Mouse (Mus musculus) induced T-regulatory cell, adult 2 months (primary cell): ENCODE results near the gene Cpa4.

Source experiments
- DNase-seq: peaks from one replicate; pipeline ENCODE4 v3.0.0-alpha.2; 2012; ENCODE audit warnings: low read depth

Gene Cpa4

DNA sequence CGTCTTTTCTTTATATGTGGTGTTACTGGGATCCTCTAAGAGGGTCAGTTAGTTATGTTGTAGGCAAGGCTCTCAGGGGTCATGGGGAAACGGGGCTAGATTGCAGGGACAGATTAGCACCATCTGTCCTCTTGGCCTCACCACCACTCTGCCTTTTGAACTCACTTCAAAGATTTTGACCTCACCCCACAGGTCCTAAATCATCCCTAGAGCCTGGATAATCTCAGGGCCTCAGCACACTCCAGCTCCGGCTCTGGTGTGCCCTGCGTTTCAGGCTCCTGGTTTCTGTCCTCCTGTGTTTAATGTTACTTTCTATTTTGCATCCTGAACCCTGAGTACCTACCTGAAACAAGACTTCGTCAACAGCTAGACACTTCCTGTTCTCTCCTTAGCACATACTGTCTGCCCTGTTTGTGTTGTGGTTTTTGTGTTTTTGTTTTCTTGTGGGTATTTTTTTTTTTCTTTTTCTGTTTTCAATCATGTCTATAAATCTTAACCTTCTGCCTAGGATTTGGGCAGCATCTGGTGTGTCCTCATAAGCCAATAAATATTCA, 23.8 kb downstream of the Cpa4 start:
- DNase-seq, result peak; percentile 65

DNA sequence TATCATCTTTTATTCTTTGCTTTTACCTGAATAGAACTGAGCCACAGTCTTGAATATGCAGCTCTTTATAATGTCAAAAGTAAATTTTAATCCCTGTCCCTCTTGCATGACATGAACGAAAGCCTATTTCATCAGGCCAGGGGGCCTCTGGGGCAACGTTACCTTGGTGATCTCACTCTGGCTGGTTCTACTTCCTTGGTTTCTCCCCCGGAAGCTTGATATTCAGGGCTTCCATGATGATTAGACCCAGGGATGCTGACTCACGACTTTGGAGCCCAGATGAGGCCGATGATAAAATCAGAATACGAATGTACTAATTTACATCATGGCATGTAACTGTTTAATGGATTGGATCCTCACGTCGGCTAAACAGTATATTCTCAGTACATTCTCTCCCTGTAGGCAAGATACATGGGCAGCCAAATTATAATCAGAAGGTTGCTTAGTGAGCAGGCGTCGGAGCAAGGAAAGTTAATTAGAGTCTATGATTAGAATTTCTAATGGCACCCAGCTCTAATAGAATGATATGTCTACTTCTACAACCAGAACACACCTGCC, 24.3 kb downstream of the Cpa4 start:
- DNase-seq, result no peak

DNA sequence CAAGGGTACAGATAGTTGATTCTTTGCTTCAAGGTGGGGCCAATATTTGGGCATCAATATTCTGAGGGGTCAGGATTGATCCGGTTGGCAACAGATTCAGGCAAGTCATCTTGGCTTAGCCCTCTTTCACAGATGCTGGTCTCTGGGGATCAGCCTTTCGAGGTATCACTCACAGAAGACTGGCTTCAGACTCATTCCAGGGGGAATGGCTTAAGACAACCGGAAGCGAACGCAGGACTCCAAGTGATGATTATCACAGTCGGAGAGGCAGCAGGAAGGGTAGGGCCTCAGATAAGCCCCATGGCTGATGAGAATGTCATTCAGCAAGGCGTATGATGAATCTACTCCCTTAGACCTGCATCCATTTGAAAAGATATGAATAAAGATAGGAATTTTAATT, 26.2 kb downstream of the Cpa4 start:
- no peak for DNase-seq

DNA sequence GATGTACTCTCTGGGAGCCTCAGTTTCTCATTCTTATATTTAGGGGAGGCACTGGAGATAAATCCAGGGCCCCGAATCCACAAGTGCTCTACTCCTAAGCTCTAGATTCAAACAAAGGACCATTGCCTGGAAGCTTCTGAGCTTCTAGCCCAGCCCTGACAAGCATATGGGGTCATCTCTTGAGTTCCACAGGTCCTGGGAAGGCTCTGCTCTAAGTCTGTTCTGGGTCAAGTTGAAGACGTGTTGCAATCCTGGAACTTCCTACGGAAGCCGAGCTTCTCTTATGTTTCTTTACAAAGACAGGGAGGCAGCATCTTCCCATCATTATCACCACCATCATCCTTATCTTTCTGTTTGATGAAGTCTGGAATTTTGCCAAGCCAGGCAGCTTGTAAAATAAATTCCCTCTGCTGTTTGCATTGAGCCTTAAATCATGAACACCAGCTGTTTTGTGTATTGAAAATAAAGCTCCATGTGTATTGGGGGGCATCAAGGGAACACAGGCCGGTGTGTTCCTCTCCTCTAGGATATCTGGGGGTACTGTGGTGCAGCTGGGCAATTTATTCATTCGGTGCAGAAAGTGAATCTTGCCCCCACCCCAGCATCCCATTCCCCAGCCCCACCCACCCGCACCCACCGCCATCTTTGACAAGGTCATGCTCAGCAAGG, 28.2 kb downstream of the Cpa4 start:
- no peak for DNase-seq

DNA sequence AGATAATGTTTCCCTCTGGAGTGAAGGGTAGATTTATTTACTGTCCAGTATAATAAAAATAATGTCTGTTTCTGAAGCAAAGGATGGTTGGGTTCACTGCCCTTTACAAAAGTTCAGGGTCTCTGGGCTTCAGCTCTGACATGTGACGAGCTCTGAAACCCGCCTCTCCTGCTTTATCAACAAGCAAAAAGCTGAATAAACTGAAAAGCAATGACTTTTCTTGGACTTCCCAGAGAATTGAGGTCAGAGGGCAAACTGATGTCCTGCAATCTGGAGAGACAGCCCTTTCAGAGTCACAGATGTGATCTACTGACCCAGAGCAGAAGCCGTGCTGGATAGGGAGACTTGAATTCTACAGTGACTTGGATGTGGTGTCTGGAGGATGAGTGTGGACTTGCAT, 31.9 kb downstream of the Cpa4 start:
- no peak for DNase-seq

DNA sequence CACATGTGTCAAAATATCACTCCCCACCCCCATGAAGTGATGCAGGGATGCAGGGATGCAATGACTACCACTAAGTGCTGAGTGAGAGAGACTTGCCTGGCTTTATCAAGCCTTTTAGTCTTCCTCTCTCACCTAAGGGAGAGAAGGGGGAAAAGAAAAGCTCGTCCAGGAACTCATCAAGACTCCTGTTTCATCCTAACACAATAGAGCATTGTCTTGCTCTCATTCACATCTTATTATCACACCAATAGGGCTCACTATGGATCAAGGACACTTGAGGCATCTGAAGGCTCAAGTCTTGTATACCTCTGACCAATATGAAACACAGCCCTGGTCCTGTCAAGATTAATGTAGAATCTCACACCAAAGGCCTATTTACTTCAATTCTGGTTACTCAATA, 32.8 kb downstream of the Cpa4 start:
- DNase-seq, result no peak

DNA sequence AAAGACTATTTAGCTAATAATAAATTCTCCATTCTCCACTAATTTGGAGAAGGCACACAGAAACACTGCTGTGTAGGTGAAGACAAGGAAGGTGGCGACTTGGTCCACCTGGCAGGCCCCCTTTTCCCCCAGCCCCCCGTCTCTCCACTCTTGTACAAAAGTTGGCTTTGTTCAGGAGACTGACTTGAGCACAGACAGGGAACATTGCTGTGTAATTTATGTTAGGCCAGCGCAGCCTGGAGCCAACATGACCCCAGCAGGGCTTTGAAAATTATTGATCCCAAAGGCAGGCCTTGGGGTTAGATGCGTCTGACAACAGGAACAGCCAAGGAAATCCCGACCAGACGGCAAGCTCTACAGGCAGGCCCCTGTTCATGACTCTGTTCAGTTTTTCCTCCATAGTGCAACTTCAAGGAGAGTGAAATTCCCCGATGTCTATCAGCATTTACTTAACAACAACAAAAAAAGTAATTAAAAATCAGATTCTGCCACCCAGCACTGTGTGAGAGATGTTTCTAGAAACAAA, 36.2 kb downstream of the Cpa4 start:
- DNase-seq, result no peak

DNA sequence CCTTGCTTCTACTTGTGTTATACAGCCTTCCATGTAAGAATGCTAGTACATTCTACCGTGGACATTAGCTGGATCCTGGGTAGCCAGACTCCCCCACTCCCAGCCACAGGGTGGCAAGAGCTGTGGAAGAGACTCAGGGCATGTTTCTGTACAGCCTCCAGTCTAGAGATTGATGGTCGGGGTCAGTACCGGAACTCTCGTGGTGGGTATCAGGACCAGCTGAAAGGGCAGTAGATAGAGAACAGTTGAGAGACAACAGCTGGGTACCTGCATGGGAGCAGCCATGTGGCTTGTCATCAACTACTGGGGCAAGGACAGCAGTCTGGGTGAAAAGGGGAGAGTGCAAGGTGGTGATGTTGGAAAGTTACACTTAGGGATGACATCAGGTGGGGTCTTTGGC, 36.9 kb downstream of the Cpa4 start:
- no peak for DNase-seq

DNA sequence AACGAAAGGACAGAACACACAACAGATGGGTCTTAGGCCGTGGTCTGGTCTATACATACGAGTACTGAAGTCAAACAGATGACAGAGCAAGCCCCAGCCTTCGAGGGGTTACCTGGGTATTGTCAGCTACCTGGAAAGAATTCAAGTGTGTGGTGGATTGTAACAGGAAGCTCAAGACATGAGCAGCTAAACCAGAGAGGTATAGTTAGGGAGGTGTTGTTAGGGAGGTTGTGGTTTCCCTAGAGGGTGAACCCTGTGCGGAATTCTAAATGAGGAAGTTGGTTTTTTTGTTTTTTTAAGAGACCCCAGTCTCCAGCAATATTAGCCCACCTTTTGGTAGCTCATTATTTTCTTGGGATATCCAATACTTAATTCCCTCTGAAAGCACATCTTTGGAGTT, 37.5 kb downstream of the Cpa4 start:
- no peak for DNase-seq

DNA sequence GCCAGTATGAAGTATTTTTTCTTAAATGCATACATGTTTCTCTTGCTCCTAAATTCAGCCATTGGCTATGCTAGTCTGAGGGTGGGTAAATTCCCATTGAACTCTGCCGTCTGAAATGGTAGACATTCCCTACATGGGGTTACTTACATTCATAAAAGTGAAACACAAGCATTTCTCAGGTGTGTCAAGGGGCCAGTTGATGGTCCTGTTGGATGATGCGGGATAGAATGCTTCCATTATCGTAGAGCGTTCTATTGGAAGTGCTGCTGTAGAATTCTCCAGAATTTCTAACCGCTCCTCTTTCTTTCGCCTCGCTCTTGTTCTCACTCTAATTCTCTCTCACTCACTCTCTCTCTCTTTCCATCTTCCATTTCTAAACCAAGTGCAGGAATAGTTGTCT, 42.5 kb downstream of the Cpa4 start, which contains the start of gene Cpa5:
TSS of gene Cpa5 (plus strand) at position 301 of the 400 bp plus-strand sequence.
- no peak for DNase-seq

DNA sequence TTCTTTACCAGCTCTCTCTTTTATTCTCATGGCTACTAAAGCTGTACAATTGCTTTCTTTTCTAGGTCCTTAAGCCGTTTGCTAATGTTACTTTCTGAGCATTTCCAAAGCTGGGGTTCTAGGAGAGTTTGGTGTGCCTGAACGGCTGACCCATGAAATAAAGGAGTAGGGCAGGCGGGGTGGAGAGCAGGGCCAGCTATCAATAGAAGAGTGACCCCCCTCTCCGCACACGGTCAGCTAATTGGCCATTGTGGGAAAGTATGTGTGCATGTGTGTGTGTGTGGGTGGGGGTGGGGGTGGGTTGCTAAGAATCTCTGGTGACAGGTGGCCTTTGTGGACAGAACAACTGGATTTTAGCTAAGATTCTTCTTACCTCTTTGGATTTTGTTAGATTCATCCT, 43.0 kb downstream of the Cpa4 start:
- DNase-seq, result no peak

DNA sequence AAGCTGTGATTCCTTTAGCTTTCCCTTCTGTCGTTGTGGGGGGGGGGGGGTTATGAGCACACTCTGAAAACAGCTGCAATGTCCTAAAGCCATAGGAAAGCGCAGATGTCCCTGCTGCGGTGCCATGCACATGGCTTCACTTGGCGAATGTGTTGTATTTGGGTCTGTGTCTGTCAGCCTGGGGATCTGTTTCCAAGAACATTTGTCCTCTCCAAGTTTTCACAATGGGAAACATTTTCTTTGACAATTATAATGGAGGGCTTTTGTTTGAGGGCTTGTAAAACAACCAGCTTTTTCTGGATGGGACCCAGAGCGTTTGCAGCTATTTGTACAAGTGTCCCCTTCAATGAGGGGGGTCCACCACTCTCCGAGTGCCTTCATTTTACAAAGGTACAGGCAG, 46.1 kb downstream of the Cpa4 start:
- no peak for DNase-seq

DNA sequence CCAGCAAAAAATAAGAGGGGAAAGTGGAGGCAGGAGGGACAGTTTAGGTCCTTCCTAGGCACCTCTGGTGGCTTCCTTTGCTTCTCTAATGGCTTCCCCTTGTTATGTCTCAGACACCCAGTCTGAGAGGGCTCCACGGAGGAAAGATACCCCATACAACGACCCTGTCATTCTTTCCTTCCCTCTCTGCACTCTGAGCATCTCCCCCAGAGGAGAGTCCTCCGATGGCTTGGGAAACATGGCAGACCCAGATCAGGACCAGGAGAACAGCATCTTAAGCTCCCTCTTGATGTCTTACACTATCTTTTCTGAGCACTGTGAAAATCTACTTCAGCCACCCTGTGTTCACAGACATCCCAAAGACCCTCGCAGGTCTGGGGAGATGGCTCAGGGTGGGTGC, 47.6 kb downstream of the Cpa4 start:
- DNase-seq, result no peak

DNA sequence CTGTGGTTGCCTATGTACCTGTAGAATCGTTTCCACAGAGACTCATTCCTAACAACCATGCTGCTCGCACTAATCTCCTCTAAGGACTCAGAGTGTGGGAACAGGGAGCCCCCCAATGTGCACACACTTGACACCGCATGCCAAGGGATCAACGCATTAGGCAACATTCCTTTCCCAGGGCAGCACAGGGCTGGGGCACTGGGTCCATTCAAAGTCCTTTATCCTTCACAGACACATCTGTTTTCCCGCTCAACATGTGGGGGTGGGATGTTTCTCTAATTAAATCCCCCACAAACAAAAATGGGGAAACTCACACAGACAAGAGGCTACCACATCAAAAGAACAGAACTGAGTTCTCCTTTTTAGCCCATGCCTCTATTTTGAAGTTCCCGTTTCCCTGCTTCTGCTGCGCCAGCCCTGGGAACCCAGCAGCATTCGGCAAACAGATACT, 48.3 kb downstream of the Cpa4 start:
- DNase-seq, result no peak

DNA sequence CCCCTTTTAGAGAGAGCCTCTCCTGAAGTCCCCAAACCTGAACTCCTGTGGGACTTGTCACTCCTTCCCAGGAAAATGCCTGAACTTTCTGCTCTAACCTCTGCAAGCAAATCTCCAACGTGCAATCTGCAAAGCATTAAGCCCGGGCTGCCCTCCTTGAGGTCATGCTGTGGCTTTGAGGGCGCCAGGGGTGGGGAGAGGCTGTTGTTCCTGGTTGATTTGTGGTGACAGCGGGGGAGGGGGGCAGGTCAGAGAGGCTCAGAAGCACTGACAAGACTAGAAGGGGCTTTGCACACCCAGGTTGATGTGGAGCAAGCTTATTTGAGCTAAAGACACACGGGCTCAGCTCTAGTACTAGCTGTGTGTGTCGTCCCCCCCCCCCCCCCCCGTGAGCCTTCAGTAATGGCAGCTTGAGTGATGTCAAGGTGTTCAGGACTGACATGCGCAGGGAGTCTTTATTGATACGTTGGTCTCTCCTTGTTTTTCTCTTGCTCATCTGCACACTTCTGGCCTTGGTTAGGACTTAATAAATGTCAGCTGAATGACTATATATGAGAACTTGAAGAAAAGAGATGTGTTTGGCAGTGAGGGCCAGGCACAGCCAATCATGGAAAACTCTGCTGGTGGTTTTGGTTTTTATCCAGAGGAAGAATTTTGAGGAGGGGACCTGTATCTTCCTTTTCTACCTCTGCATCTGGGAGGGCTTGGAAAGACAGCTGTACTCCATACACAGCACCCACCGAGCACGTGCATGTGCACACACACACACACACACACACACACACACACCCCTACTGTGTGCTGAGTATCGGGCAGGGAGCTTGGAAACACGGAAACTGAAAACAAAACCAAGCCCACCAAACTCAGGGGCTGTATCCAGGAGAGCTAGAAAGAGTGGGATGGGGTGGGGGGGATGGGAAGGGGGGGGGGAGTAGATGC, 49.1 kb downstream of the Cpa4 start:
- DNase-seq, result peak; percentile 19

DNA sequence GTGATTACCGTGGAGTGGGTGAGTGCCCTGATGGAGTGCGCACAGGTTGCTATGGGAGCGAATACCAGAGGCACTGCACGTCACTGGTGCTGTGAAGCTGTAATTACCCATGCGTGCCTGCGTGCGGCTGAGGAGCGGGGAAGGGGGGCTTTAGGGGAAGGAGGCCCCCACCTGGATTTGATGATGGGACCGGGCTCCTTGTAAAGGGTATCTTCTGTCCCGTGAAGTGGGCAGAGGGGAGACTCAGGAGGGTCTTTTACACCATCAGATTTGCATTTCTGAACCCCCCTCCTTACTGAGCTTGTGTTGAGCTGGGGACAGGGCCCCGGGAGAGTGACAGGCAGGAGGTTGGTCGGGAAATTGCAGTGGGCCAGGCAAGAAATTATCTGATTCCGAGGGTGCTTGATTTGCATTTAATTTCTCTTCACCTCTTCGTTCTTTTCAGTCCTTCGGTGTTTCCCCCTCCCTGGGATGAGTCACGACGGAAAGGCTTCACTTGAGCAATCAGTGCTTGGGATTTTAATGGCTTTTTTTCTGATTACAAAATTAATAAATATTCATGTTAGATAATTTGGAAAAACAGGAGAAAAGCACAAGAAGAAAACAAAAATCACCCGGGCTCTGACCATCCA, 49.9 kb downstream of the Cpa4 start:
- DNase-seq, result peak; percentile 15

DNA sequence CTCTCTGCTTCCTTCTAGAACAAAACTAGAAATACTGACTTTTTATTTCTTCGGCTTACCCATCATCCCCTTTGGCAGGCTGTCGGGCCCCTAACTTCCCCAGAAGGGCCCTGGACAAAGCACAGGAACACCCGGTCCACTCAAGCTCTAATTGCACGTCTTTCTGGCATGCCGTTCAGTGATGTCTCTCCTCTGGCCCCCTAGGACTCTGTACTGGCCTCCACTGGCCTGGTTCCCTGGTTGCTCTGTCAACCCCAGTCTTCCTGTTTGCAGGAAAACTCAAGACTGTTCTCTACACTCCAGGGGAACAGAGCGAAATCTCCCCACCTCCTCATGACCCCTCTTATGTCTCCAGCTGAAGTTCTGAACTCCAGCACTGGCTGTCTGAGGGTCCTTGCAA, 50.6 kb downstream of the Cpa4 start:
- DNase-seq, result no peak

DNA sequence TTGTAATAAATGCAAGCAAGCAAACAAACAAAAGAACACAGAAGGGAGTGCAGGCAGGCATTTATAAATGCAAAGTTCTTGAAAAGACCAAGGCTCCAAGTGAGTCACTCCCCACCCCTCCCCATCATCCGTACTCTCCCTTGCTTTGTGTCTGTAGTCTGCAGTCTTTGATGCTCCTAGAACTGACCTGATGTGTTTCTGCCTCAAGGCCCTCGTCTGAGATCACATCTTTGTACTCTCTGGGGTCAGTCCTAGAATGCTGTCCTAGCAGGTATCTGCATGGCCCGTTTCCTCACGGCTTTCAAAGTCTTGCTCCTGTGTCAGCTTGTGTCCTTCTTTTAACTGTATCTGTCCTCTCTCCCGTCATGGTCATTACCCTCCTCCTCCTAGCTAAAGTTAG, 51.4 kb downstream of the Cpa4 start:
- DNase-seq, result no peak

DNA sequence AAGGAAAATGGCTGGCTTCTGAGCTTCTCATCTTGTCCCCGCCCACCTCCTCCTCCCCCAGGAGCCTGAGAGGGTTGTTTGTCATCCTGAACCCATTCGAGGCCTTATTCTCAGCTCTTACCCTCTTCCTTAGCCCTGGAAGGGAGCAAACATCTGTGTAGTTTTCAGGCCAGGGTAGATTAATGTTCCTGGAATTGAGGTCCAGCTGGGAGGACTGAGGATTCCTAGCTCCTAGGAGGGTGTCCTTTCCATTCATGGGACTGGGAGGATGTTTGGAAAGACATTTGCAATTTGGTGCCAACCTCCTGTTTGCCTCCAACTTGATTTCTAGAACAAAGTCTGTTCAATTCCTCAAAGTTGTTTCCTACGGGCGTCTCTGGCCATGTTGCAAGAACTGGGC, 52.4 kb downstream of the Cpa4 start:
- DNase-seq, result no peak

DNA sequence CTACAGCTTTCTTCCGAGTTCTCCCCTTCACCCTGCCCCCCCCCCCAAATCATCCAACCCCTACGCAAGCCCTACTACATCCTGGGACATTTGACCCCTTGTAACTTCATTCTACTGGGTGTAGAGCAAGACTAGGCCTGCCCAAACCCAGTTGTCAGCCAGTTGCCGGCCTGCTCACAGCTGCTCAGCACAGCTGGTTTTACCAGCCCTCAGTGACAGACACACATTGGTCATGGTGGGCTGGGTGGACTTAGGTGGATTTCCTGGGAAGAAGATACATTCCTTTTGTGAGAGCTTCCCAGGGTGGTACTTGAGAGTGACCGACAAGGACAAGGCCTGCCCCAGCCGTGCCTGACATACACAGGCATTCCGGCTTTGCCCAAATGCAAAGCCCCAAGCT, 52.8 kb downstream of the Cpa4 start:
- no peak for DNase-seq

DNA sequence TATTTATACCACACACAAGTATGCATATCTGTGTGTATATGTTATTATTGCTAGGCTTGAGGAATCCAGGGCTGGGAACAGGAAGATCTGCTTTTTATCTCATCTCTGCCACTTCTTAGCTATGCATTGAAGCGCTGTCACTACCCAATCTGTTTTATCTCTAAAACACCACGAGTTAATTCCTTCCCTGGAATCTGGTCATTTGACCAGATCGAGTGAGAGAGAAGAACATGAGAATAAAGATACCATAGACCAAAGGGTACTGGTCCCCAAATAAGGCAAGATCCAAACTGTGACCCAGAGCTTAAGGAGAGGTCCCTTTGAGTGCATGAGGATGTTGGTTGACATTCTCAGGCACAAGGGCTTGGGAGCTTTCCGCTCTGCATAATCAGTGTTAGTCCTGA, 53.8 kb downstream of the Cpa4 start:
- no peak for DNase-seq

DNA sequence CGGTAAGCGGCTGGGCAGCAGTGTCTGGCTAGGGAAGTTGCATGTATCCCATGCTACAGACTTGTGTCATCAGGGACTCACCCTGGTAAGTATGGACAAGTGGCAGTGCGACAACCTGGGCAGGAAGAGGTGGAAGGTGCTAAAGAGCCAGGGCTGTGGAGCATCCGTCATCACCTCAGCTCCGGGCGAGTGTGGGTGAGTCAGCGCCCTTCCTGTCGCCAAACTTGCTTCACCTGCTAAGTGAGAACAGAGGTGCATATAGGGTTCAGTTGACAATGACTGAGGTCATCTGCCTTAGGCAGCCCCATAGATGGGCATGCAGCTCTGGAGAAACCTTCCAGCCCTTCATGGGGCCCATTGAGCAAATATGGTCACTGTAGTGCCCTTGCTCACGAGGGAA, 56.6 kb downstream of the Cpa4 start:
- DNase-seq, result no peak
